Mouse (Mus musculus): ENCODE measurements at regions not wholly inside any gene's neighbourhood (a gene's known extent, or its start where the extent isn't known, plus 50 kb on each side); places are given as distances from the start of the nearest gene placed in this dataset.
A peak's percentile ranks its signal among the peaks of the same experiment; 100 is the strongest.

- DNase-seq (ENCODE audit: low read depth), result no peak
Measured at GRCm38 (mm10) chr5:141054991-141055390, 54.6 kb upstream of the Card11 start.

DNA sequence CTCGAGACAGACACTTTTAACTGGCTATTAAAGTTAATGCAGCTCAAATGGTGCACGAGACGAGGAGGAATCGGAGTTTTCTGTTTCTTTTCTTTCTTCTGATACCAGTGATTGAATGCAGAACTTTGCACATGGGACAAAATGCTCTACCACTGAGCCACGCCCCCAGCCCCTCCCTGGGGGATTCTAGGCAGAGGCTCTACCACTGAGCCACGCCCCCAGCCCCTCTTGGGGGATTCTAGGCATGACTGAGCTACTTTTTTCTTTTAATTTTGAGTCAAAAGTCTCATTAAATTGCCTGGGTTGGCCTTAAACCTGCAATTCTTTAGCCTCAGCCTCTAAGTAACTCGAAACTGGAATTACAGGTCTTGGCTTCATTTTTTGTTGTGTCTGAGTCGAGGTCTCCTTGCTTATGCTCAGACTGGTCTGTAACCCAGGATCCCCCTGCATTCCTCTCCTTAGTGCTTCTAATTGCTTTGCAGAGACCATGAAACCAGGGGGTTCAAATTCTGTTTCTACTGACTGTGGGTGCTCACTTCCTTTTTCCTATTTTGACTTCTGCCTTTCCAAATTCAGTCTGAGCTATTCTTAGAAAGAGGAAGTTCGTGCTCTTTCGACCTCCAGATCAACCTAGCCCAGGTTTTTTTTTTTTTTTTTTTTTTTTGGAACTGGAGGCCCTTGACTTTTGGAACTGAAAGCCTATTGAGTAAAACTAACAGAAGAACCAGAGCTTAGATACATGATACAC is 55.4 kb upstream of the Card11 start:
- no peak for DNase-seq (ENCODE audit: low read depth)

DNA sequence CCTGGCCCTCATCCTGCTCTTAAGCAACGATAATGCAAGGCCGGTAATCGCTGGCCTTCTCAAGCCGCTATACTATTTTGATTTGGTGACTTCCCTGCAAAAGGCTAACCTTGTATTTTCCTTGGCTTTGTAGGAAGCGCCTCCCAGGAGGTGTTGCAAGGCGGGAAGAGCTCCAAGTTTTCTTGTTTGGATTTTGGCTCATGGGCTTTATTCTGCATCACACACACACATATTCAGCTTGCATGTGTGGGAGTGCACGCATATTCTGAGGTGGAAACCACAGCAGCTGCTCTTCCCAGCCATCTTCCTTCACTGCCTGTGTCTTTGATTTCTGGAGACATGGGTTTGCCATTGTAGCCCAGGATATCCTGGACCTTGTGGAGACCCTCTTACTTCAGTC is 57.8 kb upstream of the Card11 start:
- DNase-seq (ENCODE audit: low read depth), result no peak

DNA sequence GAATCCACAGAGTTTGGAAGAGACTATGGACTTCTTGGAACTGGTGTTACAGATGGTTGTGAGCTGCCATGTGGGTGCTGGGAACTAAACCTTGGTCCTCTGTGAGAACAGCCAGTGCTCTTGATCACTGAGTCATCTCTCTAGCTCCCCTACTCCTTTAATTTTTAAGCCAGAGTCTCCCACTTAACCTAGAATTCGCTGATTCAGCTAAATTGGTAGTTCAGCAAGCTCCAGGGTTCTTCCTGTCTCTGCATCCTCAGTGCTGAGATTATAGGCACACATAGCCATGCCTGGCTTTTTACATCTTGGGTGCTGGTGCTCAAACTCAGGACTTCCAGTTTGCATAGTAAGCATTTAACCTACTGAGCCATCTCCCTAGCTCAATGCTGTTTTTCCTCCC is 58.5 kb upstream of the Card11 start:
- no peak for DNase-seq (ENCODE audit: low read depth)

- DNase-seq (ENCODE audit: low read depth), result no peak
Measured at GRCm38 (mm10) chr5:141062144-141062543, 61.8 kb upstream of the Card11 start.

- DNase-seq (ENCODE audit: low read depth), result peak; percentile 8
Measured at GRCm38 (mm10) chr5:141067561-141067960, 67.2 kb upstream of the Card11 start.

DNA sequence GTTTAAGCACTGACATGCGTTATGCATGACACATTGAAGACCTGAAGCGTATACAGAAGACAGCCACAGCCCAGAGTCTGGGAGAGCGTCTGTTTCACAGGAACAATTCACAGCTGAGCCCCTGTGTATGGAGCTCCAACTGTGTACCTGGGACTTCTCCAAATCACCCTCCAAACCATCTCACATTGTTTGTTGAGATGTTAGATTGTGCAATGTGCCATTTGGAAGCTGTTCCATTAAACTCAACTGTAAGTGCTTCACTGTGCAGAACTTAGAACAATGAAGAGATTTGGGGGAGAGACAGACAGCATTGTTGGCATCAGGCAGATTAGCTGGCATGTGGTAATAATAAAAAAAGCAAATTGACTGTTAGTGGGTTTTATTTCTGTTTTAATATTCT is 74.1 kb upstream of the Card11 start:
- DNase-seq (ENCODE audit: low read depth), result no peak

DNA sequence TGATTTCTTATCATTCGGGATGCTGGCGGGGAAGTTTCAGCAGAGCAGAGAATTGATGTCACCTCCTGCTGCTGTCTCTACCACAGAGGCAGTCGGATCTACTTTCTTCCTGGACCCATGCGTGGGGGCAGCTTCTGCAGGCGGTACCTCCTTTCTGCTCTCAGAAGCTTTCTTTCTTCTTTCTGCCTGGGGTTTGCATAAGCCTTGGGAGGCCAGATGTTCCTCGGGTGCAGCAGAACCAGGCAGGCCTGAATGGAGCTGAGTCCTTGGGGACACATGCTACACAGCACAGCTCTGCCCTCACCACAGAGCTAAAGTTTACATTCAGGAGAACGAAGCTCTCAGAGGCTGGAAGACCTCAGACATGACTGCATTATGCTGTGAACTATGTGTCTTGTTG is 75.8 kb upstream of the Card11 start:
- no peak for DNase-seq (ENCODE audit: low read depth)

GRCm38 (mm10) chr5:141076942-141077341 is 76.6 kb upstream of the Card11 start:
- DNase-seq (ENCODE audit: low read depth), result no peak

DNA sequence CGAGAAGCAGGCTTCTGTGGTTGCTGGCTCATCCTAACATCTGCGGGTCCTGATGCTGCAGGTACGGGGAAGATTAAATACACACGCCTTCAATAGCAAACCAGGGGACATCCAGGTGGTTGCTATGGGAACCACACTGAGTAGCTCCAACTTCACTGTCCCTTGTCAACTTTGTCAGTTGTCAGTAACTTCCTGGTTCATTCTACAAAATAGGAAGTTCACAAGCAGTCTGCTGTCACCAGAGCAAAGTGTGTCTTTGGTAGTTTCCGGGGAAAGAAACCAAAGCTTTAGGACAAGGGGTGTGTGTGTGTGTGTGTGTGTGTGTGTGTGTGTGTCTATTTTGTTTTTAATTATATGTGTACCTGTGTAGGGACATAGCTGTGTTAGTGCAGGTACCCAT is 80.5 kb upstream of the Card11 start:
- no peak for DNase-seq (ENCODE audit: low read depth)

DNA sequence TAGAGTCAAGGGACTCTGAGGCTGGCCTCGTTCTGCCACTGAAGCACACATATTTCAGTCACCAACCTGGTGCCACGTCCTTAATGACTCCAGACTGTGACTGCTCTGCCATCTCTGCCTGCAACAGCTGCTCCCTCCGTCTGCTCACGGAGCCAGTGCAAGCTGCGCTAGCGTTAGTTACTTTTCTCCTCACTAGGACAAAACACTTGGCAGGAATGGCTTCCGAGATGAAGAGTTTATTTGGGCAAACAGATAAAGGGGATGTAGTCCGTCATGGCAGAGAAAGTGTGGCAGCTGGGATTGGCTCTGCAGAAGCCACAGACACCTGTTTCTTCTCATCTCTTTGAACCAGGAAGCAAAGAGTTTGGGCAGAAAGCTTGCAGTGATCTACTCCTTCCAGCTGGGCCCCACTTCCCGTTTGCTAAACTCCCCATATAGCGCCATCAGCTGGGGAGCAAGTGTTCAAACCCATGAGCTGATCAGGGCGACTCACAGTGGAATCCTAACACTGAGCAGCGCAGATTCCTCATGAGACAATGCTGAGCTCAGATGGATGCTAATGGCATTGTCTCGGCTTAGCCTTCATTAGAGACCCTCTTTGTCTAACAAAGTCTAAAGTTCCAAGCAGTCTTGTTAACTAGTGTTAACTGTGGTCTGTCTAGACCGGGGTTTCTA is 83.8 kb upstream of the Card11 start:
- no peak for DNase-seq (ENCODE audit: low read depth)

DNA sequence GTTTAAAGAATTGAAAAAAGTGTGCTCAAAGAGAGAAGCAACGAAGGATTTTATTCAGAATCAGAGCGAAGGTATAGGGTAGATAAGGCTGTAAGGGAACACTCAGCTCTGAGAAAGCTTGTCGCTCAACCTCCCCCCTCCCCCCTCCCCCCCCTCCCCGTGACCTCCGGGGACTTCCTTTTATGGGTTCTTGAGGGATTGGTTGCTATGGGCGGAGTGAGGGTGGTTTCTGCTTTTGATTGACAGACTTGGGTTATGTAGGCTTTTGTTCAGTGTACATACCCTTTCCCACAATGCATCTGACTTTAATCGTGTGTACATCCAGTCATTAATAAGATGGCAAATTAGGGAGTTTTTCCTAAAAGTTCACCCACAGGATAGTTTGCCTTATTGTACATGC is 84.4 kb upstream of the Card11 start:
- no peak for DNase-seq (ENCODE audit: low read depth)

- no peak for DNase-seq (ENCODE audit: low read depth)
Measured at GRCm38 (mm10) chr5:141091676-141092075, 91.3 kb upstream of the Card11 start.

- DNase-seq (ENCODE audit: low read depth), result peak; percentile 48
Measured at GRCm38 (mm10) chr5:141093641-141094040, 93.3 kb upstream of the Card11 start.

- no peak for DNase-seq (ENCODE audit: low read depth)
Measured at GRCm38 (mm10) chr5:141097878-141098277, 97.5 kb upstream of the Card11 start.

GRCm38 (mm10) chr5:141111666-141112065 is 111.3 kb upstream of the Card11 start:
- peak; percentile 9 for DNase-seq (ENCODE audit: low read depth)

DNA sequence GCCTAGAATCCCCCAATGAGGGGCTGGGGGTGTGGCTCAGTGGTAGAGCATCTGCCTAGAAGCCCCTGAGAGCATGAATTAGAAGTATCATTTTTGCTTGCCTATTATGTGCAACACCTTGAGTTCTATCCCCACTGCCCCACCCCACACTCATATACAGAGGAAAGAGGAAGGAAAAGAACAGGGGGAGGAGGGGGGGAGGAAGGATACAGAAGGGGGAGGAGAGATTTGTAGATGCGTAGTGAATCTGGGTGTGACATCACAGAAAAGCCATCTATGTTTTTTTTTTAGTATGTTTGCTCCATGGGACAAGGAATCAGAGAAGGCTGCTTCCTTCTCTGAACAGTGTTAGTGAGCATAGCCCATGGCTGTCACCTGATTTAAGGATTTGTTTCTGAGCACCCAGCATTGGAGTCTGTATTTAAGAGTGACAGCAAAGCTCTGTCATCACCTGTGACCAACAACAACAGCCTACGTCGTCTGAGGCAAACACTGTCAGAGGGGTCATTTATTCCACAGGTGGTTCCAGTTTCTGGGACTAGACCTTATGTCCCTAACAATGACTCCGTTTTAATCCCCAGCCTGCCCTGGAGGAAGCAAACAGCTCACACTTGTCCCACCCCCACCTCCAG is 115.0 kb upstream of the Card11 start:
- no peak for DNase-seq (ENCODE audit: low read depth)

DNA sequence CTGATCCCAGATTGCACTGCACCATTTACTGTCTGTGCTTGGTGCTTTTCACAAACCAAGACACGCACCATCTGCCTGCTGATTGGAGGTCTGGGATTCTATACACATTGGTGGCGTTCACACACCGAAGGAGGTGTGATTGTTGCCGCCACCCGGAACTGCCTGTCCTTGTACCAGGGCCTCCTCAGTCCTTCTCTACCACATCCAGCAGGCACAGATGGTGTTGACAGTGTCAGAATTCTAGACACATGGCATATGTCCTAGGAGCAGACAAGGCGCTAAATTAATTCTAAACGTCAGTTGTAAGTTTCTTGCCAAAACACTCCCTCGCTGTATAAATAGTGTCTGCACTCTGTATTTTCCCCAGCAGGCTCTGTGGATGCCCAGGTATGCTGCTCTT is 115.6 kb upstream of the Card11 start:
- no peak for DNase-seq (ENCODE audit: low read depth)

DNA sequence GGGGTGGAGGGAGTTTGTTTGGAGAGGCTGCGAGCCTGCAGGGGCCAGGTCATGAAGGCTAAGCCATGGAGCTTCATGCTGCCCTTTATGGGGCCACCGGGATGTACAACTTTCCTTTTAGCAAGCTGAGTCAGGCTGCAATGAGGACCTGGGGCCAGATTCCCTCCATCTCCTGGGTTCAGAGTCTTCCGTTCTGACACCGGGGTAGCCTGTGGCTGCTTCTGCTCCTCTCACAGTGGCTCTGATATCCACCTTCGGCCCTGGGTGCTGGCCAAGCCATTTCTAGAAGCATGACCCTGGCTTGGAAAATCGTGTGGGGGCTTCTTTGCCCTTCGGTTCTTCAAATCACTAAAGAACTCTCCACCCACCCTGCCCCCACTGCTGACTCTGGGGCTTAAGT is 115.4 kb upstream of the Sdk1 start:
- DNase-seq (ENCODE audit: low read depth), result no peak

DNA sequence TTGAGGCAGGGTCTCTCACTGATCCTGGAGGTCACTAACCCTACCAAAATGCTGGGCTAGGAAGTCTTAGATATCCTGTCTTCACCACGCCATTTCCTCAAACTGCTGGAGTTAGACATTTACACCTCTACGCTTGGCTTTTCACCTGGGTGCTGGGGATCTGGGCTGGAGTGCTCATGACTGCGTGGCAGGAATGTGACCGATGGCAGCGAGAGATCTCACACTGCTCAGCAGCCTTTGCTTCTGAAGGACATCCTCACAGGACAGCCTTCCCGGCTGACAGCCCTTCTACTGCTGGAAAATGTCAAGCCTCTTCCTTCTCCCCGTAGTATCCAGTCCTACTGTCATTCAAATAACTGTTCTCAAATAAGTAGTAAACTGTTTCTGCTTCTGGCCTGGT is 114.8 kb upstream of the Sdk1 start:
- no peak for DNase-seq (ENCODE audit: low read depth)

DNA sequence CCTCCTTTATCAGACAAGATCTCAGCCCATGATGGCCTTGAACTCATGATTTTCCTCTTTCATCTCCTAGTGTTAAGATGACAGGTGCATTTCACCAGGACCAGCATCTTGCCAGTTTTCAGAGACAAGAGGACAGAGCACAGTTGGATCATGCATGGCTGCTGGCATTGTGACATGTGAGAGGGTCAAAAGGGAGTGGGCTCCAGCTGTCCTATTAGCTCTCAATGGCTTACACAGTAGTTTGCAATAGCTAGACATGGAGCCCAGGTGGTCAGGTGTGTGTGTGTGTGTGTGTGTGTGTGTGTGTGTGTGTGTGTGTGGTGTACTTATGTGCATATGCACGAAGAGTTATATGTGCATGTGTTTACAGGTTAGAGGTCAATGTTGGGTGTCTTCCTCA is 110.3 kb upstream of the Sdk1 start:
- DNase-seq (ENCODE audit: low read depth), result no peak

GRCm38 (mm10) chr5:141131906-141132305 is 109.4 kb upstream of the Sdk1 start:
- DNase-seq (ENCODE audit: low read depth), result no peak

GRCm38 (mm10) chr5:141136239-141136638 is 105.1 kb upstream of the Sdk1 start:
- no peak for DNase-seq (ENCODE audit: low read depth)
